In the genomic region with DNA sequence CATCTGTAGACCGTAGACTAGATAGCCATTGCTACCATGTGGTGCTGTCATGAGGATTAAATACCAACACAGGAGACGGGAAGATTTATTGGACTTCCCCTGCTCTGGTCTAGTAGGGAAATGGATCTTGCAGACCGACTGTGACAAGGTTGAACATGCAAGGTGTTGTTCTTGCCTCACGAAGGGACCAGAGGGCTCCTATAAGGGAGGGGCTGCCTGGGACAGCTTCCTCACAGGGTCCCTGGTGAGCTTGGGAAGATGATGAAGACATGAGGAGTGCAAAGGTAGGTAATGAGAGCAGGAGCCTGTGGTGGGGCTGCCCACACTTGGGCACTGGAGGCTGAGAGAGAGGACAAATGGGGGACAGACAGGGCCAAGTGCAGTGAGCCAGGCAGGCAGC, we compare ENCODE assay signal across 27 mouse cellular contexts. TPM values are rescaled to one million over a fixed set of nuclear protein-coding genes. Genes with fewer than 3 reads are reported as not detected.
DNase-seq lines count a peak whose midpoint lies in the region; TF ChIP-seq lines count a peak whose summit lies in the region.
"Had no signal": no experiment of that assay in that cellular context is flagged by ENCODE, and none has a peak within 500 bp of the region (broad histone marks: within the 10 kb centered on the region; RNA-seq: fewer than 3 reads in every experiment).

No protein-coding gene starts in this region.

- no peak for TF ChIP-seq POLR2A in heart, adult 2 months (IDR thresholded peaks at IDR 0.05; ENCODE audit: insufficient read depth, low read depth, low read length)
- no peak for TF ChIP-seq POLR2A in bone marrow macrophage, adult 2 months (IDR thresholded peaks at IDR 0.05; ENCODE audit: borderline replicate concordance, low read depth, low read length)

- H3K79me2 ChIP-seq in heart, adult 2 months (replicated peaks; ENCODE audit: control insufficient read depth, insufficient read depth, low read length), result no peaks in the 10 kb centered on the region

- TF ChIP-seq CTCF in heart, adult 2 months (IDR thresholded peaks at IDR 0.05), result no peak
- no peak for TF ChIP-seq CTCF in E14TG2a.4 (conservative IDR thresholded peaks at IDR 0.05; ENCODE audit: low read length)
- TF ChIP-seq CTCF in bone marrow macrophage, adult 2 months (IDR thresholded peaks at IDR 0.05; ENCODE audit: low read depth, low read length), result no peak

- TF ChIP-seq EP300 in heart, adult 2 months (IDR thresholded peaks at IDR 0.05; ENCODE audit: insufficient read depth, low read depth, low read length), result no peak

- H3K9ac ChIP-seq in heart, adult 2 months (ENCODE audit: low read depth, low read length), result no peak overlapping the region
- H3K9ac ChIP-seq: embryonic facial prominence, embryonic 13.5 days; embryonic facial prominence, embryonic 15.5 days; forebrain, embryonic 12.5 days; forebrain, embryonic 15.5 days; forebrain, postnatal 0 days had no signal

- intact Hi-C loops in heart, adult 2 months (cut with DNase I), result no loop called here

- 68% methylated on average over 4 of the region's 4 CpGs for WGBS in heart, adult 2 months

- peak; percentile 82 for DNase-seq in heart, adult 11 months
- no peak for DNase-seq in heart, adult 2 months
- DNase-seq in retina, postnatal 1 day, result no peak
- no peak for DNase-seq in right cerebral cortex, adult 18-20 months
- DNase-seq: adrenal gland, adult 8-10 months; adrenal gland, postnatal 14 days; adrenal gland, postnatal 36 days; B cell, adult 2 months; cerebellum, adult 11 months; cerebellum, adult 18-20 months; cerebellum, adult 8-10 months; cerebellum, adult 9-11 months; cerebellum, postnatal 14 days; cerebellum, postnatal 36 days; embryo, embryonic 11 days; forebrain, postnatal 0 days had no signal

- no peaks in the 10 kb centered on the region for H3K27me3 ChIP-seq in heart, adult 2 months (ENCODE audit: control insufficient read depth, insufficient read depth, low read length)
- H3K27me3 ChIP-seq in E14TG2a.4 (ENCODE audit: insufficient read depth, low read length), result no peaks in the 10 kb centered on the region
- H3K27me3 ChIP-seq: CH12.LX; embryonic facial prominence, embryonic 13.5 days; embryonic facial prominence, embryonic 15.5 days; forebrain, embryonic 12.5 days; forebrain, embryonic 15.5 days; Patski had no signal

- H3K36me3 ChIP-seq in heart, adult 2 months (ENCODE audit: control insufficient read depth, insufficient read depth, low read length), result 0 out of 2 replicates have a peak, but pooled peaks cover 2% of the 10 kb centered on the region
- peaks cover 6% of the 10 kb centered on the region for H3K36me3 ChIP-seq in E14TG2a.4 (ENCODE audit: insufficient read depth, low read length)
- H3K36me3 ChIP-seq: embryonic facial prominence, embryonic 13.5 days; embryonic facial prominence, embryonic 15.5 days; forebrain, embryonic 10.5 days; forebrain, embryonic 12.5 days; forebrain, embryonic 15.5 days; G1E had no signal

- H3K4me1 ChIP-seq in heart, adult 2 months (ENCODE audit: control insufficient read depth, insufficient read depth, low read length), result peaks cover 31% of the 10 kb centered on the region
- peaks cover 86% of the 10 kb centered on the region for H3K4me1 ChIP-seq in E14TG2a.4 (replicated peaks; ENCODE audit: low read depth, low read length)
- peaks cover 77% of the 10 kb centered on the region for H3K4me1 ChIP-seq in bone marrow macrophage, adult 2 months (ENCODE audit: control insufficient read depth, insufficient read depth, low read length)

- no peak overlapping the region for H3K4me3 ChIP-seq in heart, adult 2 months
- 0 out of 2 replicates have a peak overlapping the region, but pooled peaks have one; percentile 4 for H3K4me3 ChIP-seq in E14TG2a.4 (replicated peaks; ENCODE audit: low read length)
- H3K4me3 ChIP-seq in bone marrow macrophage, adult 2 months (ENCODE audit: insufficient read depth, low read length), result no peak overlapping the region
- H3K4me3 ChIP-seq: embryonic facial prominence, embryonic 13.5 days; embryonic facial prominence, embryonic 15.5 days; erythroblast, embryonic 14.5 days; forebrain, embryonic 10.5 days; forebrain, embryonic 12.5 days; forebrain, embryonic 15.5 days had no signal

- H3K27ac ChIP-seq in heart, adult 2 months, result no peak overlapping the region
- peak overlapping the region; percentile 76 for H3K27ac ChIP-seq in bone marrow macrophage, adult 2 months (ENCODE audit: insufficient read depth, low read depth, low read length)
- H3K27ac ChIP-seq: embryonic facial prominence, embryonic 13.5 days; embryonic facial prominence, embryonic 15.5 days; forebrain, embryonic 10.5 days; forebrain, embryonic 12.5 days; forebrain, embryonic 15.5 days had no signal

- no peaks in the 10 kb centered on the region for H3K9me3 ChIP-seq in E14TG2a.4 (ENCODE audit: low read length)
- H3K9me3 ChIP-seq: embryonic facial prominence, embryonic 15.5 days; forebrain, embryonic 10.5 days; forebrain, embryonic 12.5 days; forebrain, embryonic 15.5 days had no signal

RNA-seq across cellular contexts. Expression of a gene that starts 25.0 kb away (rescaled TPM):
- total RNA-seq in heart, adult 2 months (2021), result 10 to 100 TPM; 25.4 to 25.6 TPM
- polyA plus RNA-seq in heart, adult 2 months (2012; rRNA removed), result 8.3 and 13.3 TPM in 2 replicates
- 16.9 and 19.9 TPM in 2 replicates for polyA plus RNA-seq in bone marrow macrophage, adult 2 months (2012; ENCODE audit: insufficient read depth, insufficient read length, missing spikeins)
- total RNA-seq: CH12.LX, G1E had no signal
- polyA plus RNA-seq: erythroblast, embryonic 14.5 days; G1E had no signal
